Mouse (Mus musculus) cerebellum, postnatal 10 days (tissue): ENCODE data around the gene Smarca4.
"Not testable (repeated sequence)": the region's sequence is repeated elsewhere in the genome, so short reads cannot be mapped to it uniquely, and the experiment has no call there.

Source experiments
- DNase-seq, 2 experiments: peaks; one replicate each; pipeline ENCODE4 v3.0.0; 2021; ENCODE audit warnings: mixed read lengths in 2 of 2

Smarca4 gene

GRCm38 (mm10) chr9:21615617-21616231 is at the start of gene Smarca4:
Gene Smarca4 (plus strand): TSS chr9:21616169.
- peak; percentile 100 for DNase-seq

GRCm38 (mm10) chr9:21566538-21566937 is 49.4 kb upstream of the Smarca4 start:
- DNase-seq: no peak

GRCm38 (mm10) chr9:21567051-21567450 is 48.9 kb upstream of the Smarca4 start:
- no peak for DNase-seq

- DNase-seq: no peak
Measured at GRCm38 (mm10) chr9:21568657-21569255, 47.2 kb upstream of the Smarca4 start.

GRCm38 (mm10) chr9:21574012-21574801 is 41.8 kb upstream of the Smarca4 start:
- no peak for DNase-seq

GRCm38 (mm10) chr9:21575253-21575652 is 40.7 kb upstream of the Smarca4 start:
- no peak for DNase-seq

GRCm38 (mm10) chr9:21576286-21576685 is 39.7 kb upstream of the Smarca4 start:
- peak in 1 of 2 experiments; percentile 50 for DNase-seq

GRCm38 (mm10) chr9:21578226-21578625 is 37.7 kb upstream of the Smarca4 start:
- DNase-seq: peak; percentile 69 to 78

- DNase-seq: no peak
Measured at GRCm38 (mm10) chr9:21585401-21585800, 30.6 kb upstream of the Smarca4 start.

- DNase-seq: no peak
Measured at GRCm38 (mm10) chr9:21587678-21588349, 28.2 kb upstream of the Smarca4 start.

- no peak for DNase-seq
Measured at GRCm38 (mm10) chr9:21588350-21588749, 27.6 kb upstream of the Smarca4 start.

- DNase-seq: no peak
Measured at GRCm38 (mm10) chr9:21589538-21589937, 26.4 kb upstream of the Smarca4 start.

- no peak for DNase-seq
Measured at GRCm38 (mm10) chr9:21591127-21591830, 24.7 kb upstream of the Smarca4 start.

GRCm38 (mm10) chr9:21591831-21592702 is 23.9 kb upstream of the Smarca4 start:
- peak; percentile 39 to 60 for DNase-seq

- peak; percentile 93 to 94 for DNase-seq
Measured at GRCm38 (mm10) chr9:21592703-21593121, 23.3 kb upstream of the Smarca4 start, which contains the start of the genes Timm29 and Yipf2. Gene Timm29 (plus strand): TSS chr9:21592722. Gene Yipf2 (minus strand): TSS chr9:21592828.

GRCm38 (mm10) chr9:21593122-21593721 is 22.7 kb upstream of the Smarca4 start:
- DNase-seq: peak; percentile 65 to 68

- DNase-seq: not testable (repeated sequence)
Measured at GRCm38 (mm10) chr9:21594350-21594749, 21.6 kb upstream of the Smarca4 start.

- DNase-seq: no peak
Measured at GRCm38 (mm10) chr9:21594838-21595237, 21.1 kb upstream of the Smarca4 start.

- peak; percentile 62 to 68 for DNase-seq
Measured at GRCm38 (mm10) chr9:21598198-21598597, 17.8 kb upstream of the Smarca4 start.

- no peak for DNase-seq
Measured at GRCm38 (mm10) chr9:21600186-21600585, 15.8 kb upstream of the Smarca4 start.

- no peak for DNase-seq
Measured at GRCm38 (mm10) chr9:21601073-21601472, 14.9 kb upstream of the Smarca4 start.
